Mouse (Mus musculus): ENCODE measurements around the gene Lrrc25. TPM values are rescaled to one million over a fixed set of nuclear protein-coding genes. Genes with fewer than 3 reads are reported as not detected.

Gene Lrrc25
- total and polyA plus RNA-seq, 2 experiments from 2014 or later, result 0.74 to 2.2 TPM

DNA sequence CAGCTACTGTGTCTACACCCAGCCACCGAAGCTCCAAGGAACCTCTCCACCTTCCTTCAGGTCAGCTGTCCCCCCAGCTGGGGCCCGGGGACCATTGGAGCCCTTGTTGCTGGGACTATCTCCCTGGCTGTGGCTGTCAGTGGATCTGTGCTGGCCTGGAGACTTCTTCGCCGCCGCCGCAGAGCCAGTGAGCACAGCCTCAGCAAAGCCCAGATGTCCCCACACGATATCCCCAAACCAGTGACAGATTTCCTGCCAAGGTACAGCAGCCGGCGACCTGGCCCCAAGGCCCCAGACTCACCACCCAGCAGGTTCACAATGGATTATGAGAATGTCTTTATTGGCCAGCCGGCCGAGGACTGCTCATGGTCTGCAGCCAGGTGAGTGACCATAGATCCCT lies 2.0 kb downstream of the Lrrc25 start:
- H3K27ac ChIP-seq (ENCODE audit: low read depth, low read length), result no peak overlapping the region
- no peaks in the 10 kb centered on the region for H3K4me1 ChIP-seq (ENCODE audit: insufficient read depth, low read length)
- WGBS, result 79% methylated on average over 11 of the region's 11 CpGs
- DNase-seq (ENCODE audit: low spot score) (no peak), ATAC-seq (ENCODE audit: low FRiP score) (no peak)
- H3K36me3 ChIP-seq (ENCODE audit: insufficient read depth, low read length), result no peaks in the 10 kb centered on the region
- H3K9me3 ChIP-seq (ENCODE audit: low read length), result no peaks in the 10 kb centered on the region
- H3K4me2 ChIP-seq (ENCODE audit: low read depth, low read length, poor library complexity, severe bottlenecking), result no peak overlapping the region
- TF ChIP-seq CTCF (IDR thresholded peaks at IDR 0.05), result no peak
- no peak overlapping the region for H3K9ac ChIP-seq (replicated peaks; ENCODE audit: low read length, poor library complexity, severe bottlenecking)
- 0 out of 2 replicates have a peak, but pooled peaks cover 4% of the 10 kb centered on the region for H3K27me3 ChIP-seq (ENCODE audit: insufficient read depth, low read length)
- H3K4me3 ChIP-seq (ENCODE audit: low read depth, low read length), result no peak overlapping the region

DNA sequence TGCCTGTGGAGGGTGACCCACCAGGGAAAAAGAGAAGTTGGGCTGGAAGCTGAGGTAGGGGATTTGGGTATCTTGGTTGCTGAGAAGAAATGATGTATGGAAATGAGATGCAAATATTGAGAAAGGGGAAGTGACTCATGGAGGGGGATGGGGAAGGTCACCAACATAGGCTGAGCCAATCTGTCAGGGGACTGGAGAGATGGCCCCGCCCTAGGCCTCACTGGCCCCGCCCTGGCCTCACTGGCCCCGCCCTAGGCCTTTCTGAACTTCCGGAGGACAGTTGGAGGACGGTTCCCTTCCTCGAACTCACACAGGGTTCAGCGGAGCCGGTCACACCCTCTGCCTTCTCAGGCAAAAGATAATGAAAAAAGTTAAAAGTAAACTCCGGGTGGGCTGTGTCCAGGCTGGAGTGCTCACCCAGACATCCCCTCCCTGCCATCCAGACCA lies 3.0 kb downstream of the Lrrc25 start:
- H3K36me3 ChIP-seq (ENCODE audit: insufficient read depth, low read length), result no peaks in the 10 kb centered on the region
- H3K27ac ChIP-seq (ENCODE audit: low read depth, low read length), result no peak overlapping the region
- no peak for TF ChIP-seq CTCF (IDR thresholded peaks at IDR 0.05)
- H3K4me2 ChIP-seq (ENCODE audit: low read depth, low read length, poor library complexity, severe bottlenecking), result no peak overlapping the region
- H3K4me1 ChIP-seq (ENCODE audit: insufficient read depth, low read length), result no peaks in the 10 kb centered on the region
- WGBS, result 38% methylated on average over 9 of the region's 9 CpGs
- H3K4me3 ChIP-seq (ENCODE audit: low read depth, low read length), result no peak overlapping the region
- H3K9ac ChIP-seq (replicated peaks; ENCODE audit: low read length, poor library complexity, severe bottlenecking), result no peak overlapping the region
- ATAC-seq (ENCODE audit: low FRiP score) (no peak), DNase-seq (ENCODE audit: low spot score) (no peak)
- 0 out of 2 replicates have a peak, but pooled peaks cover 4% of the 10 kb centered on the region for H3K27me3 ChIP-seq (ENCODE audit: insufficient read depth, low read length)
- H3K9me3 ChIP-seq (ENCODE audit: low read length), result no peaks in the 10 kb centered on the region

DNA sequence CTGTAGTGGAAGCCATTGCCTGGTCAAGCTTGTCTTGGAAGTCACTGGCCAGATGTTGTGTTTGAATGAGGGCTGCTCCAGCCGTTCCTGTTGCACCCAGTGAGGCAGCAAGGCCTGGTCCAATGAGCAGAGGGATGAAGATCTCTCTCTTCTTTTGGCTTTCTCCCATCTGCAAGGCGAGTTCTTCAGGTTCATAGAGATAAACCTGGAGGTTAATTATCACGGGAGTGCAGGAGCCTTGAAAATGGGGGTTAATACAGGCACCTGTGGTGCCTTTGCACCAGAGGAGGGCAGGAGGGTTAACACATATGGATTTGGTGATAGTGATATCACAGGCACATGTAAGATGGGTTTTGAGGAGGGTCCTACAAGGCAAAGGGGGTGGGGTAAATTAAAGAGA lies 6.3 kb downstream of the Lrrc25 start:
- no peak overlapping the region for H3K4me2 ChIP-seq (ENCODE audit: low read depth, low read length, poor library complexity, severe bottlenecking)
- WGBS, result 61% methylated on average over 3 of the region's 3 CpGs
- no peaks in the 10 kb centered on the region for H3K36me3 ChIP-seq (ENCODE audit: insufficient read depth, low read length)
- 0 out of 2 replicates have a peak, but pooled peaks cover 4% of the 10 kb centered on the region for H3K27me3 ChIP-seq (ENCODE audit: insufficient read depth, low read length)
- H3K4me3 ChIP-seq (ENCODE audit: low read depth, low read length), result no peak overlapping the region
- no peaks in the 10 kb centered on the region for H3K4me1 ChIP-seq (ENCODE audit: insufficient read depth, low read length)
- no peak overlapping the region for H3K9ac ChIP-seq (replicated peaks; ENCODE audit: low read length, poor library complexity, severe bottlenecking)
- DNase-seq (ENCODE audit: low spot score) (no peak), ATAC-seq (ENCODE audit: low FRiP score) (no peak)
- no peaks in the 10 kb centered on the region for H3K9me3 ChIP-seq (ENCODE audit: low read length)
- no peak for TF ChIP-seq CTCF (IDR thresholded peaks at IDR 0.05)
- H3K27ac ChIP-seq (ENCODE audit: low read depth, low read length), result no peak overlapping the region

DNA sequence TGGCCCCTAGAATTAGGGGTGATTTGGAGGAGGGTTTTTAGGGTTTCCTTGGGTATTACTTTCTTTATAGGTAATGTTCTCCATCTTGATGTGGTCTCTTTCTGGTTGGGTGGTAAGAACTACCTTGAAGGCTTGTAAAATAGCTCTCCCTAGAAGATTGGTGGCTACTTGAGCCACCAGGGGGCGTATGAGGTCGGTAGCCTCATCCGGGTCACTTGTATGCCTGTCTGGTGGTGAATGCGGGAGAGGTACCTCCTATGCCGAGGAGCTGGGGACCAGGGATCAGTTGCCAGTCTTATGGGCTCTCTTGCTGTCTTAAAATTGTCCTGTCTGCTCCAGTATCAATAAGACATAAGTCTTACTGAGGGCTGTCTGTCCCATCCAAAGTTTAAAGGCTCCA lies 9.1 kb downstream of the Lrrc25 start:
- Histone ChIP-seq H3K4me2 (ENCODE audit: low read depth, low read length, poor library complexity, severe bottlenecking) (no peak overlapping the region), H3K36me3 (ENCODE audit: insufficient read depth, low read length) (no peaks in the 10 kb centered on the region), H3K9ac (replicated peaks; ENCODE audit: low read length, poor library complexity, severe bottlenecking) (no peak overlapping the region), H3K27ac (ENCODE audit: low read depth, low read length) (no peak overlapping the region), H3K9me3 (ENCODE audit: low read length) (no peaks in the 10 kb centered on the region), H3K27me3 (ENCODE audit: insufficient read depth, low read length) (0 out of 2 replicates have a peak, but pooled peaks cover 4% of the 10 kb centered on the region), H3K4me1 (ENCODE audit: insufficient read depth, low read length) (no peaks in the 10 kb centered on the region), H3K4me3 (ENCODE audit: low read depth, low read length) (no peak overlapping the region)
- ATAC-seq (ENCODE audit: low FRiP score), result no peak
- TF ChIP-seq CTCF (IDR thresholded peaks at IDR 0.05), result peak; percentile 65
- WGBS, result 18% methylated on average over 5 of the region's 5 CpGs
- DNase-seq (ENCODE audit: low spot score), result no peak

GRCm38 (mm10) chr8:70627041-70627440 lies 11.1 kb downstream of the Lrrc25 start:
- Histone ChIP-seq H3K27ac (ENCODE audit: low read depth, low read length) (no peak overlapping the region), H3K4me2 (ENCODE audit: low read depth, low read length, poor library complexity, severe bottlenecking) (no peak overlapping the region), H3K9me3 (ENCODE audit: low read length) (no peaks in the 10 kb centered on the region), H3K9ac (replicated peaks; ENCODE audit: low read length, poor library complexity, severe bottlenecking) (no peak overlapping the region), H3K4me1 (ENCODE audit: insufficient read depth, low read length) (no peaks in the 10 kb centered on the region), H3K4me3 (ENCODE audit: low read depth, low read length) (no peak overlapping the region), H3K36me3 (ENCODE audit: insufficient read depth, low read length) (no peaks in the 10 kb centered on the region), H3K27me3 (ENCODE audit: insufficient read depth, low read length) (peaks cover 7% of the 10 kb centered on the region; the same call in 1 of the 2 replicates)
- WGBS, result 87% methylated on average over 5 of the region's 5 CpGs
- ATAC-seq (ENCODE audit: low FRiP score) (no peak), DNase-seq (ENCODE audit: low spot score) (no peak)
- no peak for TF ChIP-seq CTCF (IDR thresholded peaks at IDR 0.05)

DNA sequence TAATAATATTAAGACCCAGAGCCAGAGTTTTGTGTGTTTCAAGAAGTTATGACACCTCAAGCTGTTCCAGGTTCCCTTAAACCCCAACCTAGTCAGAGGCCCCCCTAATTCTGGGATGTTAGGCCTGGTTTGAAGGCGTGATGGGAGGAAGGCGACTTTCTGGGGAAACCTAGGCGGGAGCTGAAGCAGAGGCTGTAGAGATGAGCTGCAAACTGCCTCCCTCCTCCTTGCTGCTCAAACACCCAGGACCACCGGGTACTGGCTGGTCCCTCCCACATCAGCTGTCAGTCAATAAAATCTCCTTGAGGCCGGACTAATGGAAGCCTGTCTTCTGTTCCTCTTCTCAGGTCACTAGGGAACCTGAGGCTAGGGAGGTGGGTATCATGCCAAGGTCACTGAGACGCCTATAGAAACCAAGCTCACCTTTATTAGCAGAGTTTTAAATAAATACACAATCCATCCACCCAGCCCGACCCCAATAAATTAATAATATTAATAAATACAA lies 13.1 kb downstream of the Lrrc25 start:
- Histone ChIP-seq H3K9me3 (ENCODE audit: low read length) (no peaks in the 10 kb centered on the region), H3K9ac (replicated peaks; ENCODE audit: low read length, poor library complexity, severe bottlenecking) (peak overlapping the region; percentile 29), H3K4me1 (ENCODE audit: insufficient read depth, low read length) (no peaks in the 10 kb centered on the region), H3K27me3 (ENCODE audit: insufficient read depth, low read length) (peaks cover 7% of the 10 kb centered on the region; the same call in 1 of the 2 replicates), H3K27ac (ENCODE audit: low read depth, low read length) (peak overlapping the region; percentile 51), H3K4me3 (ENCODE audit: low read depth, low read length) (peak overlapping the region; percentile 33), H3K36me3 (ENCODE audit: insufficient read depth, low read length) (no peaks in the 10 kb centered on the region), H3K4me2 (ENCODE audit: low read depth, low read length, poor library complexity, severe bottlenecking) (peak overlapping the region; percentile 60)
- ATAC-seq (ENCODE audit: low FRiP score) (0 out of 2 replicates have a peak, but pooled peaks have one; percentile 1), DNase-seq (ENCODE audit: low spot score) (no peak)
- no peak for TF ChIP-seq CTCF (IDR thresholded peaks at IDR 0.05)
- WGBS, result 54% methylated on average over 7 of the region's 7 CpGs
